9 mouse cellular contexts compared by ENCODE assay signal in genomic region chr2:127832833-127833190, GRCm38 (mm10). TPM values are rescaled to one million over a fixed set of nuclear protein-coding genes. Genes with fewer than 3 reads are reported as not detected.
DNase-seq lines count a peak whose midpoint lies in the region; ATAC-seq and TF ChIP-seq lines count a peak whose summit lies in the region.
"Had no signal": no experiment of that assay in that cellular context is flagged by ENCODE, and none has a peak within 500 bp of the region (broad histone marks: within the 10 kb centered on the region; RNA-seq: fewer than 3 reads in every experiment).

No protein-coding gene starts in this region.

- H3K27ac ChIP-seq in heart, adult 2 months, result no peak overlapping the region
- H3K27ac ChIP-seq: limb, embryonic 13.5 days had no signal

- H3K4me1 ChIP-seq in heart, adult 2 months (ENCODE audit: control insufficient read depth, insufficient read depth, low read length), result no peaks in the 10 kb centered on the region

- H3K9ac ChIP-seq in heart, adult 2 months (ENCODE audit: low read depth, low read length), result no peak overlapping the region

- TF ChIP-seq EP300 in heart, adult 2 months (IDR thresholded peaks at IDR 0.05; ENCODE audit: insufficient read depth, low read depth, low read length), result no peak

- ATAC-seq in erythroid progenitor cell, adult 5-6 weeks (replicated peaks; ENCODE audit: low FRiP score, poor library complexity, severe bottlenecking), result peak; percentile 61

- 15% methylated on average over 2 of the region's 2 CpGs for WGBS in heart, adult 2 months

- H3K4me3 ChIP-seq in heart, adult 2 months, result no peak overlapping the region

- no peaks in the 10 kb centered on the region for H3K79me2 ChIP-seq in heart, adult 2 months (replicated peaks; ENCODE audit: control insufficient read depth, insufficient read depth, low read length)

- no peak for TF ChIP-seq POLR2A in heart, adult 2 months (IDR thresholded peaks at IDR 0.05; ENCODE audit: insufficient read depth, low read depth, low read length)

- no peak for DNase-seq in heart, adult 2 months
- no peak for DNase-seq in heart, postnatal 14 days
- peak; percentile 80 for DNase-seq in thymus, postnatal 0 days (ENCODE audit: low spot score)
- DNase-seq in thymus, postnatal 36 days, result no peak
- DNase-seq in splenic B cell, adult 2 months (ENCODE audit: low read depth, low spot score), result peak; percentile 70
- no peak for DNase-seq in urinary bladder, postnatal 4 days (ENCODE audit: low spot score in 2 of 2)
- DNase-seq in layer of hippocampus, adult 8-10 months (ENCODE audit: low spot score in 2 of 2), result no peak

- no peaks in the 10 kb centered on the region for H3K36me3 ChIP-seq in heart, adult 2 months (ENCODE audit: control insufficient read depth, insufficient read depth, low read length)
- H3K36me3 ChIP-seq in splenic B cell, adult 2 months (ENCODE audit: control insufficient read depth, insufficient read depth, low read length, poor library complexity, severe bottlenecking), result no peaks in the 10 kb centered on the region
- H3K36me3 ChIP-seq: limb, embryonic 13.5 days had no signal

- intact Hi-C loops in heart, adult 2 months (cut with DNase I), result no loop called here
- intact Hi-C loops in heart, postnatal 14 days (cut with DNase I), result no loop called here

- peak; percentile 65 for TF ChIP-seq CTCF in heart, adult 2 months (IDR thresholded peaks at IDR 0.05)

- H3K27me3 ChIP-seq in heart, adult 2 months (ENCODE audit: control insufficient read depth, insufficient read depth, low read length), result no peaks in the 10 kb centered on the region
- H3K27me3 ChIP-seq in splenic B cell, adult 2 months (ENCODE audit: control insufficient read depth, insufficient read depth, low read length, poor library complexity, severe bottlenecking), result no peaks in the 10 kb centered on the region

RNA-seq across cellular contexts. Expression of gene Bub1, which starts 1.1 kb away (rescaled TPM):
- total RNA-seq in heart, adult 2 months (2021), result under 1 TPM in 1 of 2 experiments, not detected in 1; 0.29 TPM
- polyA plus RNA-seq in heart, adult 2 months (2012; rRNA removed), result 0.21 and 0.32 TPM in 2 replicates
- total RNA-seq in heart, postnatal 14 days (2021), result 1 to 10 TPM; 2.1 to 2.4 TPM
- polyA plus RNA-seq in thymus, postnatal 0 days (2015; fragmentation: Nextera tagmentation; extraction: Ambion mirVana), result 33.4 and 34.1 TPM in 2 replicates
- total RNA-seq in erythroid progenitor cell, adult 5-6 weeks (2015; ENCODE audit: low replicate concordance), result 161 and 187 TPM in 2 replicates
- total RNA-seq in erythroid progenitor cell, adult 5-6 weeks (2017; ENCODE audit: low replicate concordance), result 126 and 183 TPM in 2 replicates
- total RNA-seq in layer of hippocampus, adult 8-10 months (2022), result under 1 TPM in 2 of 4 experiments, not detected in 2; 0.25 to 0.99 TPM

RNA-seq across cellular contexts. Expression of gene Acoxl, which starts 5.9 kb away (rescaled TPM):
- not detected for total RNA-seq in heart, adult 2 months (2021)
- 0.14 TPM in 1 of 2 replicates, not detected in the other for polyA plus RNA-seq in heart, adult 2 months (2012; rRNA removed)
- not detected for total RNA-seq in heart, postnatal 14 days (2021)
- 3.3 and 3.6 TPM in 2 replicates for polyA plus RNA-seq in thymus, postnatal 0 days (2015; fragmentation: Nextera tagmentation; extraction: Ambion mirVana)
- 0.84 TPM in 1 of 2 replicates, not detected in the other for total RNA-seq in erythroid progenitor cell, adult 5-6 weeks (2015; ENCODE audit: low replicate concordance)
- total RNA-seq in erythroid progenitor cell, adult 5-6 weeks (2017; ENCODE audit: low replicate concordance), result not detected in 2 replicates
- not detected for total RNA-seq in layer of hippocampus, adult 8-10 months (2022)

RNA-seq across cellular contexts. Expression of gene Mtln, which starts 40.5 kb away (rescaled TPM):
- 10 to 100 TPM; 49.6 to 56.7 TPM for total RNA-seq in heart, adult 2 months (2021)
- polyA plus RNA-seq in heart, adult 2 months (2012; rRNA removed), result 54.0 and 56.1 TPM in 2 replicates
- 10 to 100 TPM; 39.6 to 42.4 TPM for total RNA-seq in heart, postnatal 14 days (2021)
- 54.4 and 57.5 TPM in 2 replicates for polyA plus RNA-seq in thymus, postnatal 0 days (2015; fragmentation: Nextera tagmentation; extraction: Ambion mirVana)
- total RNA-seq in erythroid progenitor cell, adult 5-6 weeks (2015; ENCODE audit: low replicate concordance), result 1.4 TPM in 1 of 2 replicates, not detected in the other
- 5.8 and 7.5 TPM in 2 replicates for total RNA-seq in erythroid progenitor cell, adult 5-6 weeks (2017; ENCODE audit: low replicate concordance)
- total RNA-seq in layer of hippocampus, adult 8-10 months (2022), result 10 to 100 TPM; 36.7 to 53.4 (median 48.4) TPM

RNA-seq across cellular contexts. Expression of gene Nphp1, which starts 44.1 kb away (rescaled TPM):
- total RNA-seq in heart, adult 2 months (2021), result 1 to 10 TPM; 7.7 to 9.1 TPM
- 7.0 and 13.3 TPM in 2 replicates for polyA plus RNA-seq in heart, adult 2 months (2012; rRNA removed)
- 1 to 10 TPM; 7.4 to 9.0 TPM for total RNA-seq in heart, postnatal 14 days (2021)
- polyA plus RNA-seq in thymus, postnatal 0 days (2015; fragmentation: Nextera tagmentation; extraction: Ambion mirVana), result 17.3 and 17.4 TPM in 2 replicates
- total RNA-seq in erythroid progenitor cell, adult 5-6 weeks (2015; ENCODE audit: low replicate concordance), result 8.4 and 12.3 TPM in 2 replicates
- total RNA-seq in erythroid progenitor cell, adult 5-6 weeks (2017; ENCODE audit: low replicate concordance), result 2.0 and 4.5 TPM in 2 replicates
- total RNA-seq in layer of hippocampus, adult 8-10 months (2022), result 10 to 100 TPM; 20.6 to 21.7 (median 21.2) TPM

Comparison
In these comparisons a context has a peak if more than half of its experiments do, and no peak if none do; other contexts are left out.
1. DNase-seq: peak in thymus, postnatal 0 days (single experiment) and splenic B cell, adult 2 months (single experiment); none in heart, adult 2 months (0 of 2), heart, postnatal 14 days (0 of 2), thymus, postnatal 36 days (0 of 2), urinary bladder, postnatal 4 days (0 of 2) and layer of hippocampus, adult 8-10 months (0 of 2).
2. RNA of gene Bub1, which starts 1.1 kb away (total RNA-seq): 126 to 187 TPM in erythroid progenitor cell, adult 5-6 weeks; 2.1 to 2.4 TPM in heart, postnatal 14 days, 0.25 to 0.99 TPM in layer of hippocampus, adult 8-10 months and 0.29 TPM in heart, adult 2 months; every median in the first group is over 10 times any median in the second.
3. RNA of gene Mtln, which starts 40.5 kb away (total RNA-seq): 49.6 to 56.7 TPM in heart, adult 2 months, 36.7 to 53.4 TPM in layer of hippocampus, adult 8-10 months and 39.6 to 42.4 TPM in heart, postnatal 14 days; 1.4 to 7.5 TPM in erythroid progenitor cell, adult 5-6 weeks; every median in the first group is over 4 times any median in the second.